Mouse (Mus musculus): ENCODE measurements around the gene Mtln.
A peak's percentile ranks its signal among the peaks of the same experiment; 100 is the strongest.

Mtln gene

DNA sequence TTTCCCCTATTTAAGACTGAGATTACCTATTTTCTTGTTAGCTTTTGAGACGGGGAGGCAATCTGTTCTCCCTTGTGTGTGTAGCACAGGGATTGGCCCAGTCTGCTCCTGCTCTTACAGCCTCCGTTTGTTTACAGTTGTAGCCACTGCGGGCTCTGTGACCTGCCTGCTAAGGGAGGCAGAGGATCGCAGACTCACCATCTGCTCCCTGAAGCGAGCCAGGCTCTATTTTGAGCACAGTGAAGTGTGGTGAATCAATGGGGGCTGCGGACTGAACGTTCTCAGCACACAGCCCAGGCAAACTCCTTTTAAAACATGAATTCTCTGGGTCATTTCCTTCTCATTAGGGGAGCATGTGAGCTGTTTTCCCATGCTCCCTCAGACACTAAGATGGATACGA lies 35.1 kb downstream of the Mtln start:
- DNase-seq (ENCODE audit: extremely low read depth, insufficient read length, low spot score) = no peak

DNA sequence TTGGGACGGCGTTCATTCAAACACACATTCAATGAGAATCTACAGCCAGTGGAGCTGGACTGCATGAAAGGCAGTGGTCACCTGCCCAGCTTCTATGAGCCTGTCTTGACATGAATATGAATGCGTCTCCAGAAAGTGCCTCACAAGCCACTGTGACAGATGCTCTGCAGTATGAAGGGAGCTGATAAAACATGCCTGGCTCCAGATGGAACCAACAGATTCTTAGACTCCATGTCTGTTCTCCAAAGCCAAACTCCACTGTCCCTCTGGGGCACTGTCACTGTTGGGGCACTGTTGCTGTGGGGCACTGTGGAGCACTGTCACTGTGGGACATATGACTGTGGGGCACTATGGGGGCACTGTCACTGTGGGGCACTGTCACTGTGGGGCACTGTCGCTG lies 38.2 kb downstream of the Mtln start:
- DNase-seq (ENCODE audit: extremely low read depth, insufficient read length, low spot score) = no peak

DNA sequence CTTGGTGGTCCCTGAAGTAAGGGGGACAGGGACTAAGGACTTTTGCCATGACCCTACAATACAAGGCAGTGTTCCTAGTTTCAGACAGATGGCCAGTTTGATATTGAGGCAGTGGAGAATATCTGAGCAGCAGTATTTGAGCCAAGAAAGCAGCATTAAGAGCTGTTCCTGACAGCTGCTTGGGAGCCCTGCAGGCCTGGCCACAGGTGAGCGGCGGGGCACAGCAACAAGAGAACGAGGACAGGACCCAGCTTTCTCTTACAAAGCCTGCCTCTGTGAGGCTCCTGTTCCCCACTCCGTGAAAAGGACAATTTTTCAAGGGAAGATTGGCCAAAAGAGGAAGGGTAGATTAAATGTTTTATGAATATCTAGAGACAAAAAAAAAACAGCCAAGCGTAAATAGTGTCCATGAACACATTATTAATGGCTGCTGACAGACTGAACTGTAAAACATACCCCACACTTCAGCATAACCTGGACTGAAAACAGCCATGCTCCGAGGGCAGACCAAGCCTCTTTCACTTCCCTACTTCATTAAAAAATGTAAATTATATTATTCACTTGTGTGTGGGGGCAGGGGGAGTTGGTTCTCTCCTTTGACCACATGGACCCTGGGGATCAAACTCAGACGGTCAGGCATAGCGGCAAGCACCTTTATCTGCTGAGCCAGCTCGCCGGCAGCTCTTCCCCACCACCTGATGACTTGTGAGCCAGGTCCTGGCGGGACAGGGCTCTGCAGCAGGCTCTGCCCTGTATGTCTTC lies 40.3 kb downstream of the Mtln start:
- DNase-seq (ENCODE audit: extremely low read depth, insufficient read length, low spot score) = no peak

DNA sequence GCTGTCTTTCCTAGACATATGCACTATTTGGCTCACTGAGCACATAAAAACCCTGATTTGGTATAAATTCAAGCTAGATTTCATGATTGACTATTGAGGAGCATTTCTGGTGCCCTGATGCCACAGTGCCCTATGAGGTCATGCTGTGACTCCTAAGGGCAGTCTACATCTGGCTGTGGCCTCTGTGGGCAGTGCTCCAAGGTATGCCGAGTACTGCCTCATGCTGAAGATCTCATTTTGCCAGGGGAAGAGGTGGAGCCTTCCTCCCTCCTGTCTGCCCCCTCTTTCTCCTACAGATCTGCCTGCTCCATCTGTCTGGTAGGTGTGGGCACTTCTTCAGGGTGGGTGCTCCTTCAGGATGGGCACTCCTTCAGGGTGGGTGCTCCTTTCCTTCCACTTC lies 42.9 kb downstream of the Mtln start:
- peak; percentile 25 for DNase-seq (ENCODE audit: extremely low read depth, insufficient read length, low spot score)

DNA sequence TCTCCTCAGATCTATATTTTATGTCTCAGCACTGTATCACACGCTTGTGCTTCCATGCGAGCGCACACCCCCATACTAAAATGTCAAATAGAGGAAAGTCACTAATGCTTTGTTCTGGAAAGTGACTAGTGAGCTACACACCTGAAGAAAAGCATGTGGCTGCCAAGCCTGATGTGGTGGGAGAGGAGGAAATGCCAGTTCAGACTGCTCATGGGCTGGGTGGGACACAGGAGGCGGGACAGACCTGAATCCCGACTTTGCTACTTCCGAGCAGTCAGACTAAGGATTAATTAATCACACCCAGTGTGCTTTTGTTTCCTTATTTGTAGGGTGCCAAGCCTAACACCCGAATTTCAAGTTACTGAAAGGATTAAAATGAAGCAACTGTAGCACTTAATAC lies 44.0 kb downstream of the Mtln start:
- DNase-seq (ENCODE audit: extremely low read depth, insufficient read length, low spot score) = no peak

DNA sequence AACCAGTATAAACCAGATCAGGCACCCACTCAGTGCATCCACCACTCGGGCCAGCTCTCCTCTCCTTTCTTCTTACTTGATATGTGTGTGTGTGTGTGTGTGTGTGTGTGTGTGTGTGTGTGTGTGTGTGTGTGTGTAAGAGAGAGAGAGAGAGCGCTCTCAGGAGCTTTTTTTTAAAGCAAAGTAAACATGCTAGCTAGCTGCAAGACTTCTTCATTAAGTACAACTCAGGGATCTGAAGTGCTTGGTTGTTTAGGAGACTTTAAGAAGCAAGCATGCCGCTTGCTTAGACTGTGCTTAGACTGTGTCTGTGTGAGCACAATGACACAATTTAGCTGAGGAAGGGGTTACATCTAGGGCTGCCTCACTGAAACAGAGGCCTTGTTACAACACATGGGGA lies 49.7 kb downstream of the Mtln start:
- DNase-seq (ENCODE audit: extremely low read depth, insufficient read length, low spot score) = no peak

Measured in 3134 (cell line).